Mouse (Mus musculus): ENCODE results near the gene Lpp. TPM values are rescaled to one million over a fixed set of nuclear protein-coding genes. Genes with fewer than 3 reads are reported as not detected.
A peak's percentile ranks its signal among the peaks of the same experiment; 100 is the strongest.

The Lpp gene
- polyA plus RNA-seq, 1 experiment from 2014 or later = 12.2 TPM

DNA sequence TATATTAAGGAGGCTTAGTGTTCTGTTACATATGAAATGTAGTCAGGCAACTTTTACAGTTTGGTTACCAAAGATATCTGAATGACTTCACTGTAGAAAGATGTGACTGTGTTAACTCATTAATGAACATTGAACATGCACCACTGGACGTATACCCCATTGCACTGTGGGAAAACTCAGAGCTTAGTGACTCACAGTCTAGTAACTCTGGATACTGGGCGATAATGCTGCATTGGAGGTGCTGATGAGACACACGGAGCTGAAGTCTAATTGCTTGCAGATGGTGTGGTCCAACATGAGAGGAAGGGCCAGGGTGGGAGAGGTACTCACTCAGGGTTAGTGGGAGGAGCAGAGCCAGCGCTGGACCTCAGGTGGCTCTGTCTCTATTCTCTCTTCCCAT lies 34.7 kb downstream of the Lpp start:
- Histone ChIP-seq H3K4me3 (replicated peaks; ENCODE audit: low read length) (no peak overlapping the region), H3K9ac (replicated peaks; ENCODE audit: low read depth, low read length) (no peak overlapping the region), H3K4me1 (replicated peaks; ENCODE audit: control insufficient read depth, insufficient read depth, low read length) (no peaks in the 10 kb centered on the region), H3K27ac (ENCODE audit: low read length) (no peak overlapping the region), H3K36me3 (ENCODE audit: control insufficient read depth, insufficient read depth) (no peaks in the 10 kb centered on the region), H3K27me3 (replicated peaks; ENCODE audit: control insufficient read depth, insufficient read depth, low read length) (no peaks in the 10 kb centered on the region), H3K9me3 (ENCODE audit: control insufficient read depth, low read length) (no peaks in the 10 kb centered on the region), H3K4me2 (ENCODE audit: low read length) (no peak overlapping the region)
- ATAC-seq = no peak
- WGBS = 81% methylated on average over 4 of the region's 4 CpGs

- H3K4me1 ChIP-seq (replicated peaks; ENCODE audit: control insufficient read depth, insufficient read depth, low read length) = no peaks in the 10 kb centered on the region
- H3K27ac ChIP-seq (ENCODE audit: low read length) = no peak overlapping the region
- H3K4me2 ChIP-seq (ENCODE audit: low read length) = no peak overlapping the region
- no peak for ATAC-seq
- no peaks in the 10 kb centered on the region for H3K36me3 ChIP-seq (ENCODE audit: control insufficient read depth, insufficient read depth)
- 87% methylated on average over 4 of the region's 4 CpGs for WGBS
- H3K4me3 ChIP-seq (replicated peaks; ENCODE audit: low read length) = no peak overlapping the region
- no peak overlapping the region for H3K9ac ChIP-seq (replicated peaks; ENCODE audit: low read depth, low read length)
- no peaks in the 10 kb centered on the region for H3K9me3 ChIP-seq (ENCODE audit: control insufficient read depth, low read length)
- no peaks in the 10 kb centered on the region for H3K27me3 ChIP-seq (replicated peaks; ENCODE audit: control insufficient read depth, insufficient read depth, low read length)
Observed at GRCm38 (mm10) chr16:24428742-24429141, 35.4 kb downstream of the Lpp start.

DNA sequence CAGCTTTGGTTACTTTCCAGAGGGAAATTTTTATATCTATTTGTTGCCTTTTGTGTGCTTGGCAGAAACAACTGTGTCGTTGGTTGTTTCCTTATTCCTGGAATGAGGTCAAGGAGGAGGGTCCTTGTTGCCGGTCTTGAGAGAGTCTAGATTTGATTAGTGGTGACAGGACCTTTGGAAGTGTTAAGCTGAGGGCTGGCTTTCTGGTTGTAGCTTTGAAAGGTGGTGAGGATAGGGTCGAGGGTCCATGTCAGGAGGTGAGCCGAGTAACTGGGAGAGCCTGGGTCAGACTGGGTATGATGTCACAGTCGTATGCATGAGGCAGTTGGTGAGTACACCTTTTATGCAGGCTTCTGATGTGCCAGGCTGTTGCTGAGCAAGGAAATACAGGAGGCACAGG lies 36.4 kb downstream of the Lpp start:
- no peak overlapping the region for H3K4me2 ChIP-seq (ENCODE audit: low read length)
- H3K4me3 ChIP-seq (replicated peaks; ENCODE audit: low read length) = no peak overlapping the region
- no peaks in the 10 kb centered on the region for H3K9me3 ChIP-seq (ENCODE audit: control insufficient read depth, low read length)
- ATAC-seq = no peak
- no peak overlapping the region for H3K9ac ChIP-seq (replicated peaks; ENCODE audit: low read depth, low read length)
- H3K4me1 ChIP-seq (replicated peaks; ENCODE audit: control insufficient read depth, insufficient read depth, low read length) = peaks cover 6% of the 10 kb centered on the region
- no peaks in the 10 kb centered on the region for H3K27me3 ChIP-seq (replicated peaks; ENCODE audit: control insufficient read depth, insufficient read depth, low read length)
- 64% methylated on average over 5 of the region's 5 CpGs for WGBS
- H3K27ac ChIP-seq (ENCODE audit: low read length) = no peak overlapping the region
- no peaks in the 10 kb centered on the region for H3K36me3 ChIP-seq (ENCODE audit: control insufficient read depth, insufficient read depth)

- 100% methylated on average over 1 of the region's 1 CpGs for WGBS
Observed at GRCm38 (mm10) chr16:24431808-24432207, 38.5 kb downstream of the Lpp start.

GRCm38 (mm10) chr16:24433563-24433962 lies 40.3 kb downstream of the Lpp start:
- Histone ChIP-seq H3K4me3 (replicated peaks; ENCODE audit: low read length) (no peak overlapping the region), H3K9ac (replicated peaks; ENCODE audit: low read depth, low read length) (no peak overlapping the region), H3K4me1 (replicated peaks; ENCODE audit: control insufficient read depth, insufficient read depth, low read length) (peaks cover 12% of the 10 kb centered on the region), H3K27ac (ENCODE audit: low read length) (no peak overlapping the region), H3K4me2 (ENCODE audit: low read length) (no peak overlapping the region), H3K36me3 (ENCODE audit: control insufficient read depth, insufficient read depth) (no peaks in the 10 kb centered on the region), H3K27me3 (replicated peaks; ENCODE audit: control insufficient read depth, insufficient read depth, low read length) (no peaks in the 10 kb centered on the region), H3K9me3 (ENCODE audit: control insufficient read depth, low read length) (no peaks in the 10 kb centered on the region)
- no peak for ATAC-seq
- WGBS = 47% methylated on average over 7 of the region's 7 CpGs

More at GRCm38 (mm10) chr16:24431808-24432207, 38.5 kb downstream of the Lpp start:
- Histone ChIP-seq H3K4me2 (ENCODE audit: low read length) (no peak overlapping the region), H3K27ac (ENCODE audit: low read length) (no peak overlapping the region), H3K9ac (replicated peaks; ENCODE audit: low read depth, low read length) (no peak overlapping the region), H3K9me3 (ENCODE audit: control insufficient read depth, low read length) (no peaks in the 10 kb centered on the region), H3K36me3 (ENCODE audit: control insufficient read depth, insufficient read depth) (no peaks in the 10 kb centered on the region), H3K4me1 (replicated peaks; ENCODE audit: control insufficient read depth, insufficient read depth, low read length) (peaks cover 12% of the 10 kb centered on the region), H3K27me3 (replicated peaks; ENCODE audit: control insufficient read depth, insufficient read depth, low read length) (no peaks in the 10 kb centered on the region), H3K4me3 (replicated peaks; ENCODE audit: low read length) (no peak overlapping the region)
- no peak for ATAC-seq

DNA sequence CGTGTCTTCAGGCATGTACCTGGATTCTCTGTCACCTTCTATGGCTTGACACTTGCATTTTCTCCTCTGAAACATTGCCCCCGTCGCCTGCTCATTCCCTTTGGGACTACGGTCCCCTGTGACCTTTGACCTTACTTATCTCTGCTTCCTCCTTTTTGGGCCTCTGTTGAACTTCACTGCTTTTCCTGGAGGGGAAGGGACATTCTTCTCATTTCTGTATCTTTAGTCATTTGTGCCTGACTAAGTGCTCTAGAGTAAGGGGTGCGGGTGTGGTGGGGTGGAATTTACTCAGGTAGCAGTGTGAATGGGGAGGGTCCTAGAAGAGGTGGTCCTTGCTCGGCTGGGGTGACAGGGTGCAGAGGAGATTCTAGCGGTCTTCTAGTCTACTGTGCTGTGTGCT lies 40.7 kb downstream of the Lpp start:
- peak; percentile 36; the same call in 1 of the 2 replicates for ATAC-seq
- Histone ChIP-seq H3K9ac (replicated peaks; ENCODE audit: low read depth, low read length) (no peak overlapping the region), H3K4me3 (replicated peaks; ENCODE audit: low read length) (no peak overlapping the region), H3K27ac (ENCODE audit: low read length) (no peak overlapping the region), H3K4me2 (ENCODE audit: low read length) (no peak overlapping the region), H3K4me1 (replicated peaks; ENCODE audit: control insufficient read depth, insufficient read depth, low read length) (peaks cover 12% of the 10 kb centered on the region), H3K27me3 (replicated peaks; ENCODE audit: control insufficient read depth, insufficient read depth, low read length) (no peaks in the 10 kb centered on the region), H3K9me3 (ENCODE audit: control insufficient read depth, low read length) (no peaks in the 10 kb centered on the region), H3K36me3 (ENCODE audit: control insufficient read depth, insufficient read depth) (no peaks in the 10 kb centered on the region)
- WGBS = 80% methylated on average over 7 of the region's 7 CpGs

DNA sequence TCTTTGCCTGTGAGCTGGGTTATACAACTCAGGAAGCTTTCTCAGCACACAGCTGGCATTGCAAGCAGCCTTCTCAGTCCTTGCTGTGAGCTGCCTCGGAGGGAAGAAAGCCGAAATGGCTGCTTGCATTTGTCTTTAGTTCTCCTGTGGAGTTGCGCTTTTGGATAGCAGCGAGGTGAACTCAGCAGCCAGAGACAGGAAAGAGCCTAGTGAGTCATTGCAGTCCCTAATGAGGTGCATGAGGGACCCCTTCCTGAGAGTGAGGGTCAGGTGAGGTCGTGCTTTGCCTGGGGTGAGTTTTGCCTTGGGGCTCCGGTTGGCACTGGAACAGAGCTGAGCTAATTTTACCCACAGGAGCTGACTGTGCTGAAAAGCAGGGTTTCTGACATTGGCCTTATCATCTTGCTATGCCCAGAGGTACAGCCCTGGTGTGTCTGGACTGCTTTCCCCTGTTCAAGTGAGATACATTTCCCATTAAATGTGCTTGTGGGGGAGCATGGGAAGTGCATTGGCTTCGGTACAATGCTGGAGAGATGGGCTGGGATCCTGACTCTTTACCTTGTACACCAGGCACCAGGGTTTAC lies 41.3 kb downstream of the Lpp start:
- 43% methylated on average over 7 of the region's 7 CpGs for WGBS
- Histone ChIP-seq H3K4me1 (replicated peaks; ENCODE audit: control insufficient read depth, insufficient read depth, low read length) (peaks cover 12% of the 10 kb centered on the region), H3K27ac (ENCODE audit: low read length) (no peak overlapping the region), H3K9ac (replicated peaks; ENCODE audit: low read depth, low read length) (no peak overlapping the region), H3K36me3 (ENCODE audit: control insufficient read depth, insufficient read depth) (no peaks in the 10 kb centered on the region), H3K9me3 (ENCODE audit: control insufficient read depth, low read length) (no peaks in the 10 kb centered on the region), H3K4me3 (replicated peaks; ENCODE audit: low read length) (no peak overlapping the region), H3K27me3 (replicated peaks; ENCODE audit: control insufficient read depth, insufficient read depth, low read length) (no peaks in the 10 kb centered on the region), H3K4me2 (ENCODE audit: low read length) (no peak overlapping the region)
- ATAC-seq = peak; percentile 39; the same call in 1 of the 2 replicates

DNA sequence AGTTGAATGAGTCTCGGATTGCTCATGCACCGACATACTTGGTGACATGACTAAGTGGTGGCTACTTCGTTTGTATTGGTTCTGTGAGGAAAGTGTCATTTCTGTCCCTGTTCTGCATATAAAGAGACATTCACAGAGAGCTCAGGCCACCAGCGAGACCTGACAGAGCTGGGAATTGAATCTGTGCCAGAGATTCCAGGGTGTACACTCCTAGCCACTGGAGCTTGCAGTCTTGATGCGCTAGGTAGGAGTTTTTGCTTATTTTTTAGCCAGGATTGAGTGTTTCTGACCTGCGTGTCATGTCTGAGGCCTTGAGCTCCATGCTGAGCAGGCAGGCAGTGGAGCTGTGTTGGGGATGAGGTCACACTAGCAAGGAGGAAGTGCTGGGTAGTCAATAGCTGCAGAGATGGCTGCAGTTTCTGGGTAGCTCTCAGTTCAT lies 41.8 kb downstream of the Lpp start:
- H3K27ac ChIP-seq (ENCODE audit: low read length) = no peak overlapping the region
- H3K4me1 ChIP-seq (replicated peaks; ENCODE audit: control insufficient read depth, insufficient read depth, low read length) = peaks cover 12% of the 10 kb centered on the region
- H3K4me3 ChIP-seq (replicated peaks; ENCODE audit: low read length) = no peak overlapping the region
- no peaks in the 10 kb centered on the region for H3K27me3 ChIP-seq (replicated peaks; ENCODE audit: control insufficient read depth, insufficient read depth, low read length)
- no peaks in the 10 kb centered on the region for H3K36me3 ChIP-seq (ENCODE audit: control insufficient read depth, insufficient read depth)
- no peak; the same call in 1 of the 2 replicates for ATAC-seq
- no peaks in the 10 kb centered on the region for H3K9me3 ChIP-seq (ENCODE audit: control insufficient read depth, low read length)
- no peak overlapping the region for H3K4me2 ChIP-seq (ENCODE audit: low read length)
- 46% methylated on average over 6 of the region's 6 CpGs for WGBS
- no peak overlapping the region for H3K9ac ChIP-seq (replicated peaks; ENCODE audit: low read depth, low read length)

DNA sequence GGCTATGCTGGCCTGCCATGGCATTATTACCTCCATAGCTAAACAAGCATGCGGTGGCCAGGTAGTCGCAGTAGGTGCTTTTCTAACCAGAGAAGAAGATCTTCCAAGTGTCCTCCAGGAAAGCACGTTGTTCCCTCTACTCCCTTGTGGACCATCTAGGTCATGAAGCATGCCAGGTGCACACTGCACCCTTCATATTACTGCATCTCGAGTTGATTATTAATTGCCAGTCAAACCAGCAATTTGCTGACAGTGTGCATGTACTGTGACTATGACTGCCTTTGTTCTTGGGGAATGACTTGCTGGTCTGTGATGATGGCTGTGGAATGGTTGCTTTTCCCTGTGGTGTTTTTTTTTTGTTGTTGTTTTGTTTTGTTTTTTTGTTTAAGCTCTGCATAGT lies 45.1 kb downstream of the Lpp start:
- 93% methylated on average over 4 of the region's 4 CpGs for WGBS
- Histone ChIP-seq H3K4me3 (replicated peaks; ENCODE audit: low read length) (no peak overlapping the region), H3K27ac (ENCODE audit: low read length) (no peak overlapping the region), H3K4me1 (replicated peaks; ENCODE audit: control insufficient read depth, insufficient read depth, low read length) (peaks cover 24% of the 10 kb centered on the region), H3K27me3 (replicated peaks; ENCODE audit: control insufficient read depth, insufficient read depth, low read length) (no peaks in the 10 kb centered on the region), H3K9ac (replicated peaks; ENCODE audit: low read depth, low read length) (no peak overlapping the region), H3K36me3 (ENCODE audit: control insufficient read depth, insufficient read depth) (no peaks in the 10 kb centered on the region), H3K4me2 (ENCODE audit: low read length) (no peak overlapping the region), H3K9me3 (ENCODE audit: control insufficient read depth, low read length) (no peaks in the 10 kb centered on the region)
- ATAC-seq = no peak

- H3K9me3 ChIP-seq (ENCODE audit: control insufficient read depth, low read length) = no peaks in the 10 kb centered on the region
- no peaks in the 10 kb centered on the region for H3K36me3 ChIP-seq (ENCODE audit: control insufficient read depth, insufficient read depth)
- 46% methylated on average over 1 of the region's 1 CpGs for WGBS
- no peak overlapping the region for H3K4me2 ChIP-seq (ENCODE audit: low read length)
- peaks cover 13% of the 10 kb centered on the region for H3K4me1 ChIP-seq (replicated peaks; ENCODE audit: control insufficient read depth, insufficient read depth, low read length)
- H3K9ac ChIP-seq (replicated peaks; ENCODE audit: low read depth, low read length) = no peak overlapping the region
- ATAC-seq = no peak
- no peak overlapping the region for H3K27ac ChIP-seq (ENCODE audit: low read length)
- no peak overlapping the region for H3K4me3 ChIP-seq (replicated peaks; ENCODE audit: low read length)
- no peaks in the 10 kb centered on the region for H3K27me3 ChIP-seq (replicated peaks; ENCODE audit: control insufficient read depth, insufficient read depth, low read length)
Observed at GRCm38 (mm10) chr16:24441338-24441737, 48.0 kb downstream of the Lpp start.
